Mouse (Mus musculus): ENCODE results near the gene Fam57a. TPM values are rescaled to one million over a fixed set of nuclear protein-coding genes. Genes with fewer than 3 reads are reported as not detected.
A peak's percentile ranks its signal among the peaks of the same experiment; 100 is the strongest.

Gene Fam57a
- total and polyA plus RNA-seq, 3 experiments, result 2.0 to 4.2 (median 3.0) TPM

- Histone ChIP-seq H3K4me1 (ENCODE audit: control insufficient read depth, insufficient read depth, low read length) (peaks cover 6% of the 10 kb centered on the region), H3K36me3 (ENCODE audit: control insufficient read depth, insufficient read depth, low read length) (peaks cover 2% of the 10 kb centered on the region; the same call in 1 of the 2 replicates), H3K79me2 (replicated peaks; ENCODE audit: control insufficient read depth, insufficient read depth, low read length) (no peaks in the 10 kb centered on the region), H3K4me3 (no peak overlapping the region), H3K27ac (no peak overlapping the region), H3K9ac (ENCODE audit: low read depth, low read length) (no peak overlapping the region), H3K27me3 (ENCODE audit: control insufficient read depth, insufficient read depth, low read length) (no peaks in the 10 kb centered on the region)
- intact Hi-C loops (cut with DNase I), result no loop called here
- 100% methylated on average over 1 of the region's 1 CpGs for WGBS
- DNase-seq, result no peak
- TF ChIP-seq EP300 (IDR thresholded peaks at IDR 0.05; ENCODE audit: insufficient read depth, low read depth, low read length) (no peak), POLR2A (IDR thresholded peaks at IDR 0.05; ENCODE audit: insufficient read depth, low read depth, low read length) (no peak), CTCF (IDR thresholded peaks at IDR 0.05) (no peak)
Observed at GRCm38 (mm10) chr11:76145169-76145568, 34.3 kb upstream of the Fam57a start.

- no peak overlapping the region for H3K9ac ChIP-seq (ENCODE audit: low read depth, low read length)
- H3K79me2 ChIP-seq (replicated peaks; ENCODE audit: control insufficient read depth, insufficient read depth, low read length), result no peaks in the 10 kb centered on the region
- WGBS, result 73% methylated on average over 8 of the region's 8 CpGs
- intact Hi-C loops (cut with DNase I), result no loop called here
- H3K36me3 ChIP-seq (ENCODE audit: control insufficient read depth, insufficient read depth, low read length), result peaks cover 10% of the 10 kb centered on the region; the same call in 1 of the 2 replicates
- no peaks in the 10 kb centered on the region for H3K27me3 ChIP-seq (ENCODE audit: control insufficient read depth, insufficient read depth, low read length)
- TF ChIP-seq EP300 (IDR thresholded peaks at IDR 0.05; ENCODE audit: insufficient read depth, low read depth, low read length), result no peak
- no peak for TF ChIP-seq POLR2A (IDR thresholded peaks at IDR 0.05; ENCODE audit: insufficient read depth, low read depth, low read length)
- no peak overlapping the region; the same call in 1 of the 2 replicates for H3K27ac ChIP-seq
- no peak overlapping the region for H3K4me3 ChIP-seq
- no peak for DNase-seq
- H3K4me1 ChIP-seq (ENCODE audit: control insufficient read depth, insufficient read depth, low read length), result peaks cover 6% of the 10 kb centered on the region
Observed at GRCm38 (mm10) chr11:76146187-76147010, 33.1 kb upstream of the Fam57a start.

GRCm38 (mm10) chr11:76148055-76149008 lies 31.1 kb upstream of the Fam57a start:
- H3K4me1 ChIP-seq (ENCODE audit: control insufficient read depth, insufficient read depth, low read length), result peaks cover 6% of the 10 kb centered on the region
- H3K9ac ChIP-seq (ENCODE audit: low read depth, low read length), result no peak overlapping the region
- TF ChIP-seq EP300 (IDR thresholded peaks at IDR 0.05; ENCODE audit: insufficient read depth, low read depth, low read length), result no peak
- TF ChIP-seq POLR2A (IDR thresholded peaks at IDR 0.05; ENCODE audit: insufficient read depth, low read depth, low read length), result no peak
- TF ChIP-seq CTCF (IDR thresholded peaks at IDR 0.05), result no peak
- no peaks in the 10 kb centered on the region for H3K27me3 ChIP-seq (ENCODE audit: control insufficient read depth, insufficient read depth, low read length)
- peaks cover 10% of the 10 kb centered on the region; the same call in 1 of the 2 replicates for H3K36me3 ChIP-seq (ENCODE audit: control insufficient read depth, insufficient read depth, low read length)
- no peak for DNase-seq
- H3K79me2 ChIP-seq (replicated peaks; ENCODE audit: control insufficient read depth, insufficient read depth, low read length), result no peaks in the 10 kb centered on the region
- H3K27ac ChIP-seq, result no peak overlapping the region
- intact Hi-C loops (cut with DNase I), result no loop called here
- 67% methylated on average over 8 of the region's 8 CpGs for WGBS
- no peak overlapping the region for H3K4me3 ChIP-seq

GRCm38 (mm10) chr11:76150980-76151379 lies 28.5 kb upstream of the Fam57a start:
- Histone ChIP-seq H3K4me1 (ENCODE audit: control insufficient read depth, insufficient read depth, low read length) (peaks cover 5% of the 10 kb centered on the region), H3K4me3 (no peak overlapping the region), H3K27me3 (ENCODE audit: control insufficient read depth, insufficient read depth, low read length) (no peaks in the 10 kb centered on the region), H3K9ac (ENCODE audit: low read depth, low read length) (no peak overlapping the region), H3K27ac (peak overlapping the region; percentile 7), H3K79me2 (replicated peaks; ENCODE audit: control insufficient read depth, insufficient read depth, low read length) (no peaks in the 10 kb centered on the region), H3K36me3 (ENCODE audit: control insufficient read depth, insufficient read depth, low read length) (peaks cover 8% of the 10 kb centered on the region; the same call in 1 of the 2 replicates)
- 37% methylated on average over 4 of the region's 4 CpGs for WGBS
- intact Hi-C loops (cut with DNase I), result no loop called here
- no peak for DNase-seq
- TF ChIP-seq CTCF (IDR thresholded peaks at IDR 0.05), result no peak

- TF ChIP-seq EP300 (IDR thresholded peaks at IDR 0.05; ENCODE audit: insufficient read depth, low read depth, low read length) (no peak), POLR2A (IDR thresholded peaks at IDR 0.05; ENCODE audit: insufficient read depth, low read depth, low read length) (no peak), CTCF (IDR thresholded peaks at IDR 0.05) (no peak)
- Histone ChIP-seq H3K27me3 (ENCODE audit: control insufficient read depth, insufficient read depth, low read length) (no peaks in the 10 kb centered on the region), H3K36me3 (ENCODE audit: control insufficient read depth, insufficient read depth, low read length) (peaks cover 8% of the 10 kb centered on the region; the same call in 1 of the 2 replicates), H3K79me2 (replicated peaks; ENCODE audit: control insufficient read depth, insufficient read depth, low read length) (no peaks in the 10 kb centered on the region), H3K4me1 (ENCODE audit: control insufficient read depth, insufficient read depth, low read length) (no peaks in the 10 kb centered on the region), H3K9ac (ENCODE audit: low read depth, low read length) (no peak overlapping the region), H3K4me3 (no peak overlapping the region), H3K27ac (no peak overlapping the region)
- intact Hi-C loops (cut with DNase I), result no loop called here
- DNase-seq, result no peak
- 68% methylated on average over 5 of the region's 5 CpGs for WGBS
Observed at GRCm38 (mm10) chr11:76153236-76153951, 26.1 kb upstream of the Fam57a start.
